Mouse (Mus musculus) C2C12 (cell line): ENCODE results near the gene Arnt.

Source experiments
- CEBPB ChIP-seq: IDR thresholded peaks from one replicate; pipeline ENCODE4 v1.6.1; 2011; ENCODE audit warnings: low read depth, mild to moderate bottlenecking, control low read depth, moderate library complexity
- CTCF ChIP-seq: IDR thresholded peaks from one replicate; pipeline ENCODE4 v1.5.1; 2011; ENCODE audit not compliant: control insufficient read depth, insufficient read depth, insufficient read length
- FOSL1 ChIP-seq: IDR thresholded peaks from one replicate; pipeline ENCODE4 v1.8.0; 2011; ENCODE audit warnings: mild to moderate bottlenecking, low read length; ENCODE audit not compliant: poor library complexity, insufficient read depth, severe bottlenecking
- MAX ChIP-seq: IDR thresholded peaks from one replicate; pipeline ENCODE4 v1.6.1; 2011; ENCODE audit warnings: mild to moderate bottlenecking, control low read depth
- MYOD1 ChIP-seq: IDR thresholded peaks from one replicate; pipeline ENCODE4 v1.6.1; 2011; ENCODE audit warnings: low read depth; ENCODE audit not compliant: control insufficient read depth, insufficient read length
- MYOG ChIP-seq: IDR thresholded peaks from one replicate; pipeline ENCODE4 v1.6.1; 2011; ENCODE audit not compliant: control insufficient read depth, insufficient read length; ENCODE audit errors: extremely low read depth
- USF1 ChIP-seq: IDR thresholded peaks from one replicate; pipeline ENCODE4 v1.6.1; 2011; ENCODE audit warnings: low read depth, mild to moderate bottlenecking, control low read depth, moderate library complexity

- TF ChIP-seq CEBPB = no peak
- no peak for TF ChIP-seq CTCF
- no peak for TF ChIP-seq FOSL1
- TF ChIP-seq MAX = no peak
- no peak for TF ChIP-seq USF1
- TF ChIP-seq MYOD1 = no peak
- TF ChIP-seq MYOG = no peak
These were observed 84.7 kb downstream of the Arnt start for GRCm38 (mm10) chr3:95518891-95519290.
